Mouse (Mus musculus) bone marrow macrophage, adult 2 months (primary cell): ENCODE measurements at regions not wholly inside any gene's neighbourhood (a gene's known extent, or its start where the extent isn't known, plus 50 kb on each side); places are given as distances from the start of the nearest gene placed in this dataset.

ENCODE experiments used
- CTCF ChIP-seq: IDR thresholded peaks from 2 replicates; pipeline ENCODE4 v1.5.1; 2012; ENCODE audit warnings: low read depth, mild to moderate bottlenecking, low read length, moderate library complexity
- POLR2A ChIP-seq: IDR thresholded peaks from 2 replicates; pipeline ENCODE4 v1.6.1; 2012; ENCODE audit warnings: mild to moderate bottlenecking, low read depth, low read length, borderline replicate concordance

DNA sequence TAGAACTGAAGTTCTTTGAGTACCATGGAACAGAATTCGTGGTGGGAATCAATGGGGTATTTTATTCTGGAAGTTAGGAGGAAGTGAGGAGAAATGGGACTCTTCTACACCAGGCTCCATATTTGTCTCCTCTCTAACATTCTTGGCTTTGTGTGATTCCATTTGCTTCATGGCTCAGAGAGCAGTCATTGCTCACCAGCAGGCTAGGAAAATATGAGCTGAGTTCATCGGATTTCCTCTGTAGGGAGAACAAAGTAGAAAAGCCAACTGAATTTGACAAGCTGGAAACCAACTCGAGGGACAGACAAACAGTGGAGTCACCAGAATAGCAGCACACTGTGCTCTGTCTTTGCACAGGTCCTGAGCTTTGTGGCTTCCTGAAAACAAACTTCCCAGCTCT, 203.7 kb upstream of the Flrt2 start:
- no peak for TF ChIP-seq CTCF
- TF ChIP-seq POLR2A: no peak
